Mouse (Mus musculus): ENCODE data around the gene Kif14.

- TF ChIP-seq CTCF (IDR thresholded peaks at IDR 0.05): no peak
- TF ChIP-seq EP300 (IDR thresholded peaks at IDR 0.05): no peak
These were observed 104.1 kb downstream of the Kif14 start for GRCm38 (mm10) chr1:136570298-136570653.

Measured in lung, postnatal 0 days (tissue).